Mouse (Mus musculus) gastrocnemius, postnatal 36 days (tissue): Measurements from ENCODE around the gene Rcsd1. TPM values are rescaled to one million over a fixed set of nuclear protein-coding genes. Genes with fewer than 3 reads are reported as not detected.

ENCODE experiments used
- DNase-seq, 2 experiments: peaks; one replicate each; pipeline ENCODE4 v3.0.0; 2022
- intact Hi-C: fragments of 180-260 bp; cut with DNase I; formaldehyde crosslinking; loops from one replicate; pipeline ENCODE4 v1.15.1; 2025
- total RNA-seq, 2 experiments: library from RNA; stranded (reverse); gene quantifications; 2 replicates each; pipeline ENCODE4 v1.2.3; 2021

Rcsd1 gene
- total RNA-seq, 2 experiments from 2014 or later, result 96.2 to 99.4 TPM

- no peak for DNase-seq
- intact Hi-C loops, result no loop called here
These were observed 9.1 kb upstream of the Rcsd1 start for GRCm38 (mm10) chr1:165718543-165719105.

- intact Hi-C loops, result no loop called here
- DNase-seq, result peak in 1 of 2 experiments; percentile 48
These were observed 8.4 kb upstream of the Rcsd1 start for GRCm38 (mm10) chr1:165717711-165718542.

GRCm38 (mm10) chr1:165716426-165716825 lies 6.9 kb upstream of the Rcsd1 start:
- DNase-seq, result no peak
- intact Hi-C loops, result no loop called here

GRCm38 (mm10) chr1:165713798-165714197 lies 4.2 kb upstream of the Rcsd1 start:
- intact Hi-C loops, result no loop called here
- no peak for DNase-seq

GRCm38 (mm10) chr1:165711914-165712313 lies 2.4 kb upstream of the Rcsd1 start:
- DNase-seq, result no peak
- intact Hi-C loops, result no loop called here

GRCm38 (mm10) chr1:165708686-165709380 lies 724 bp downstream of the Rcsd1 start:
- no peak for DNase-seq
- intact Hi-C loops, result loop anchor here (5.0 kb wide), 1 partner anchor 42 kb away; no protein-coding TSS in a partner anchor

- peak; percentile 73 to 80 for DNase-seq
- intact Hi-C loops, result loop anchor here (5.0 kb wide), 1 partner anchor 40 kb away; no protein-coding TSS in a partner anchor
These were observed 1.8 kb downstream of the Rcsd1 start for GRCm38 (mm10) chr1:165707640-165708322.

- intact Hi-C loops, result loop anchor here (5.0 kb wide), 1 partner anchor 40 kb away; no protein-coding TSS in a partner anchor
These were observed 2.3 kb downstream of the Rcsd1 start for GRCm38 (mm10) chr1:165707241-165707639.

GRCm38 (mm10) chr1:165706492-165706891 lies 3.1 kb downstream of the Rcsd1 start:
- intact Hi-C loops, result loop anchor here (5.0 kb wide), 1 partner anchor 39 kb away; no protein-coding TSS in a partner anchor

More at GRCm38 (mm10) chr1:165707241-165707639, 2.3 kb downstream of the Rcsd1 start:
- no peak for DNase-seq

GRCm38 (mm10) chr1:165705868-165706348 lies 3.6 kb downstream of the Rcsd1 start:
- intact Hi-C loops, result loop anchor here (5.0 kb wide), 1 partner anchor 39 kb away; no protein-coding TSS in a partner anchor

More at GRCm38 (mm10) chr1:165706492-165706891, 3.1 kb downstream of the Rcsd1 start:
- no peak for DNase-seq

GRCm38 (mm10) chr1:165705368-165705767 lies 4.2 kb downstream of the Rcsd1 start:
- no peak for DNase-seq

More at GRCm38 (mm10) chr1:165705868-165706348, 3.6 kb downstream of the Rcsd1 start:
- no peak for DNase-seq

GRCm38 (mm10) chr1:165704841-165705240 lies 4.7 kb downstream of the Rcsd1 start:
- DNase-seq, result no peak
- intact Hi-C loops, result loop anchor here (5.0 kb wide), 1 partner anchor 38 kb away; no protein-coding TSS in a partner anchor

More at GRCm38 (mm10) chr1:165705368-165705767, 4.2 kb downstream of the Rcsd1 start:
- intact Hi-C loops, result loop anchor here (5.0 kb wide), 1 partner anchor 38 kb away; no protein-coding TSS in a partner anchor

- intact Hi-C loops, result no loop called here
- DNase-seq, result peak in 1 of 2 experiments; percentile 40
These were observed 7.1 kb downstream of the Rcsd1 start for GRCm38 (mm10) chr1:165702221-165703031.

- intact Hi-C loops, result no loop called here
- DNase-seq, result no peak
These were observed 8.0 kb downstream of the Rcsd1 start for GRCm38 (mm10) chr1:165701562-165701961.

- intact Hi-C loops, result no loop called here
- DNase-seq, result no peak
These were observed 8.5 kb downstream of the Rcsd1 start for GRCm38 (mm10) chr1:165700933-165701518.

GRCm38 (mm10) chr1:165700376-165700815 lies 9.2 kb downstream of the Rcsd1 start:
- intact Hi-C loops, result no loop called here
- DNase-seq, result no peak

- DNase-seq, result no peak
- intact Hi-C loops, result no loop called here
These were observed 11.9 kb downstream of the Rcsd1 start for GRCm38 (mm10) chr1:165697701-165698100.

- no peak for DNase-seq
- intact Hi-C loops, result no loop called here
These were observed 12.7 kb downstream of the Rcsd1 start for GRCm38 (mm10) chr1:165696870-165697269.
